Mouse (Mus musculus) adrenal gland, adult 8-10 months (tissue): ENCODE results near the gene Cd209g. TPM values are rescaled to one million over a fixed set of nuclear protein-coding genes. Genes with fewer than 3 reads are reported as not detected.

Source experiments
- total RNA-seq, 4 experiments: library from RNA; stranded (reverse); gene quantifications; 2 replicates each; pipeline ENCODE4 v1.2.4; 2022

The Cd209g gene
- total RNA-seq, 4 experiments from 2014 or later = 0.35 to 1.2 (median 0.67) TPM

Other genes starting within 250 kb of the Cd209g start
- gene Cd209b, start 207.3 kb upstream of the Cd209g start, total RNA-seq = 1 to 10 TPM; 1.1 to 2.3 (median 1.7) TPM
- 1 to 10 TPM in 2 of 4 experiments, under 1 TPM in 1, not detected in 1; 0.78 to 1.7 (median 1.1) TPM for gene Cd209c, start 179.4 kb upstream of the Cd209g start, total RNA-seq
- gene Cd209f, start 28.3 kb upstream of the Cd209g start, total RNA-seq = 1 to 10 TPM; 1.2 to 4.3 (median 2.1) TPM
- gene Evi5l, start 32.5 kb downstream of the Cd209g start, total RNA-seq = 10 to 100 TPM; 40.0 to 81.6 (median 54.5) TPM
- 10 to 100 TPM in 2 of 4 experiments, 1 to 10 TPM in 2; 5.8 to 12.8 (median 9.8) TPM for gene Prr36, start 83.4 kb downstream of the Cd209g start, total RNA-seq
- 10 to 100 TPM; 27.4 to 59.1 (median 32.8) TPM for gene Lrrc8e, start 92.7 kb downstream of the Cd209g start, total RNA-seq
- gene Map2k7, start 104.6 kb downstream of the Cd209g start, total RNA-seq = 100 to 1,000 TPM in 3 of 4 experiments, 10 to 100 TPM in 1; 90.9 to 127 (median 124) TPM
- 1 to 10 TPM; 1.0 to 7.5 (median 3.6) TPM for gene Gm49320, start 104.8 kb downstream of the Cd209g start, total RNA-seq
- 10 to 100 TPM in 3 of 4 experiments, 1 to 10 TPM in 1; 8.9 to 50.3 (median 28.2) TPM for gene Tgfbr3l, start 114.1 kb downstream of the Cd209g start, total RNA-seq
- 10 to 100 TPM; 32.5 to 39.9 (median 35.6) TPM for gene Snapc2, start 119.0 kb downstream of the Cd209g start, total RNA-seq
- gene Ctxn1, start 125.2 kb downstream of the Cd209g start, total RNA-seq = 10 to 100 TPM in 2 of 4 experiments, 1 to 10 TPM in 2; 6.9 to 13.5 (median 11.0) TPM
- gene Timm44, start 141.8 kb downstream of the Cd209g start, total RNA-seq = 100 to 1,000 TPM in 2 of 4 experiments, 10 to 100 TPM in 2; 89.7 to 126 (median 102) TPM
- gene Ccl25, start 191.1 kb downstream of the Cd209g start, total RNA-seq = 10 to 100 TPM; 16.2 to 23.5 (median 16.9) TPM
- gene Elavl1, start 191.3 kb downstream of the Cd209g start, total RNA-seq = 100 to 1,000 TPM in 1 of 4 experiments, 10 to 100 TPM in 3; 77.7 to 108 (median 85.4) TPM